In the genomic region with DNA sequence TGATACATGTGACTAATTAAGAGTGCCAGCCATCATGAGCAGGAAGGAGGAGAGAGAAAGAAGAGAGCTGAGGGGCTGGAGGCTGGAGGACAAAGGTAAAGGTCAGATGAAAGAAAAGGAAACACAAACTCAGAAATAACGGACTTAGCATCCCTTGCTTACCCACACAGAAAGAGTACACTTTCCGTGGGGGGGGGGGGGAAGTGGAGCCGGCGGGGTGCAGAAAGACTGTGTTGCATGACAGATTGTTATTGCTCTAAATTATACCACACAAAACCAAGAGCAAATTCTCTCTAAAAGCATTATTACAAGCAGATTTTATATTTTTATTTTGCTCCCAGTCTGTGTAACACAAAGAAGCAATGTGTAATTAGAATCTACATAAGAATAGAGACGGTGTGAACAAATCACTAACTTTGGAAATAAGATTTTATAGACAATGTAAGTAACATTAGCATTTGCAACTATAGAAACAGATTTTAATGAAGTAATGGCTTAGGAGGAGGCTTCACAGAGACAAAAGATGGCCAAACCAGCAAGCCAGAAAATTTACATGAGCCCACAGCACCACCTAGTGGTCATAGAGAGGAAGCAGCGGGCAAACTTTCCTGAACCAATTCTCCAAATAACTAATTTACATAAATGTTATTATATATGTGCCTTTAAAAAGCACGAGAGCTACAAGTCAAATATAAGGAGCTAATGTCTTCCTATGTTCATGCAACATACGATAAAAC, we compare ENCODE assay signal across 8 mouse cellular contexts.
DNase-seq lines count a peak whose midpoint lies in the region; ATAC-seq and TF ChIP-seq lines count a peak whose summit lies in the region.

No protein-coding gene starts in this region.

- H3K9ac ChIP-seq in hindbrain, embryonic 11.5 days (ENCODE audit: low read depth, low read length): no peak overlapping the region
- no peak overlapping the region for H3K9ac ChIP-seq in hindbrain, embryonic 12.5 days
- H3K9ac ChIP-seq in MEL (ENCODE audit: control insufficient read depth, low read depth, low read length, poor library complexity, severe bottlenecking): no peak overlapping the region

- no peak overlapping the region for H3K4me3 ChIP-seq in hindbrain, embryonic 11.5 days (ENCODE audit: low read depth, low read length)
- H3K4me3 ChIP-seq in hindbrain, embryonic 12.5 days: no peak overlapping the region
- no peak overlapping the region for H3K4me3 ChIP-seq in MEL (ENCODE audit: control insufficient read depth in 1 of 2, insufficient read depth in 1 of 2, low read depth in 2 of 2, low read length in 2 of 2)
- no peak overlapping the region for H3K4me3 ChIP-seq in small intestine, adult 2 months (ENCODE audit: low read depth, low read length)

- TF ChIP-seq EP300 in MEL (IDR thresholded peaks at IDR 0.05; ENCODE audit: low read depth in 1 of 2, low read length in 2 of 2): no peak

- WGBS in hindbrain, embryonic 11.5 days: 39% methylated on average over 6 of the region's 8 CpGs
- 46% methylated on average over 8 of the region's 8 CpGs for WGBS in hindbrain, embryonic 12.5 days
- 51% methylated on average over 8 of the region's 8 CpGs for WGBS in small intestine, adult 2 months

- H3K9me3 ChIP-seq in hindbrain, embryonic 11.5 days (ENCODE audit: control insufficient read depth, low read length): no peaks in the 10 kb centered on the region
- no peaks in the 10 kb centered on the region for H3K9me3 ChIP-seq in hindbrain, embryonic 12.5 days (replicated peaks)
- H3K9me3 ChIP-seq in MEL (replicated peaks; ENCODE audit: insufficient read depth, low read length): no peaks in the 10 kb centered on the region

- peak; percentile 89 for DNase-seq in hindbrain, embryonic 11.5 days (ENCODE audit: low spot score)
- DNase-seq in MEL (ENCODE audit: low read depth, low spot score): peak; percentile 74
- DNase-seq in cerebellum, adult 8-10 months: peak; percentile 42
- DNase-seq in frontal cortex, postnatal 10 days (ENCODE audit: low spot score in 2 of 2): peak; percentile 24 to 59
- DNase-seq in layer of hippocampus, adult 9-10 months (ENCODE audit: low spot score): peak; percentile 65
- DNase-seq in mesoderm, embryonic 11.5 days (ENCODE audit: low read depth, low spot score): peak; percentile 78

- no peaks in the 10 kb centered on the region for H3K79me2 ChIP-seq in MEL (ENCODE audit: control insufficient read depth, insufficient read depth, low read length, poor library complexity)

- ATAC-seq in hindbrain, embryonic 11.5 days (ENCODE audit: low FRiP score): no peak
- ATAC-seq in hindbrain, embryonic 12.5 days (ENCODE audit: low FRiP score): no peak

- no peak overlapping the region for H3K27ac ChIP-seq in hindbrain, embryonic 11.5 days (ENCODE audit: low read depth, low read length)
- H3K27ac ChIP-seq in hindbrain, embryonic 12.5 days: no peak overlapping the region
- H3K27ac ChIP-seq in MEL (ENCODE audit: control insufficient read depth, low read depth, low read length): no peak overlapping the region
- H3K27ac ChIP-seq in small intestine, adult 2 months (ENCODE audit: insufficient read depth, low read depth, low read length): no peak overlapping the region

- no peaks in the 10 kb centered on the region for H3K4me1 ChIP-seq in hindbrain, embryonic 11.5 days (replicated peaks; ENCODE audit: control insufficient read depth, insufficient read depth, low read length)
- H3K4me1 ChIP-seq in hindbrain, embryonic 12.5 days: peaks cover 3% of the 10 kb centered on the region; the same call in 1 of the 2 replicates
- H3K4me1 ChIP-seq in MEL (ENCODE audit: control insufficient read depth in 1 of 2, insufficient read depth in 2 of 2, low read length in 2 of 2): no peaks in the 10 kb centered on the region
- H3K4me1 ChIP-seq in small intestine, adult 2 months (ENCODE audit: control insufficient read depth, insufficient read depth, insufficient read length, low read length): no peaks in the 10 kb centered on the region

- no peaks in the 10 kb centered on the region for H3K27me3 ChIP-seq in hindbrain, embryonic 11.5 days (ENCODE audit: control insufficient read depth, insufficient read depth, low read length)
- no peaks in the 10 kb centered on the region for H3K27me3 ChIP-seq in hindbrain, embryonic 12.5 days
- H3K27me3 ChIP-seq in MEL (ENCODE audit: control insufficient read depth in 1 of 2, insufficient read depth in 2 of 2, low read length in 2 of 2): no peaks in the 10 kb centered on the region
- no peaks in the 10 kb centered on the region for H3K27me3 ChIP-seq in small intestine, adult 2 months (ENCODE audit: control insufficient read depth, insufficient read depth, low read length)

- no peaks in the 10 kb centered on the region for H3K36me3 ChIP-seq in hindbrain, embryonic 11.5 days (ENCODE audit: control insufficient read depth, insufficient read depth, low read length)
- H3K36me3 ChIP-seq in hindbrain, embryonic 12.5 days: no peaks in the 10 kb centered on the region
- H3K36me3 ChIP-seq in MEL (ENCODE audit: control insufficient read depth in 1 of 2, insufficient read depth in 2 of 2, low read length in 2 of 2): no peaks in the 10 kb centered on the region
- H3K36me3 ChIP-seq in small intestine, adult 2 months (ENCODE audit: control insufficient read depth, insufficient read depth, low read length): no peaks in the 10 kb centered on the region

- TF ChIP-seq CTCF in MEL (IDR thresholded peaks at IDR 0.05 in 2 of 3, conservative IDR thresholded peaks at IDR 0.05 in 1 of 3; ENCODE audit: control insufficient read depth in 1 of 3, insufficient read depth in 1 of 3, low read depth in 2 of 3, low read length in 3 of 3, poor library complexity in 1 of 3, severe bottlenecking in 1 of 3): peak; percentile 78 to 88 (median 80)
- peak; percentile 35; the same call in 1 of the 2 replicates for TF ChIP-seq CTCF in small intestine, adult 2 months (IDR thresholded peaks at IDR 0.05; ENCODE audit: extremely low read depth, insufficient read length, insufficient replicate concordance, low read depth, low read length)

- TF ChIP-seq RAD21 in MEL (IDR thresholded peaks at IDR 0.05; ENCODE audit: low read depth, low read length): peak; percentile 98

- no peak for TF ChIP-seq POLR2A in MEL (IDR thresholded peaks at IDR 0.05; ENCODE audit: control insufficient read depth in 1 of 2, insufficient read depth in 1 of 2, low read depth in 1 of 2, low read length in 2 of 2, poor library complexity in 1 of 2)
- no peak for TF ChIP-seq POLR2A in small intestine, adult 2 months (IDR thresholded peaks at IDR 0.05; ENCODE audit: low read depth, low read length)

- no peak overlapping the region for H3K4me2 ChIP-seq in hindbrain, embryonic 11.5 days (replicated peaks; ENCODE audit: low read depth, low read length)
- no peak overlapping the region for H3K4me2 ChIP-seq in hindbrain, embryonic 12.5 days (replicated peaks)

TF ChIP-seq in MEL, 35 proteins besides CTCF, POLR2A, EP300 and RAD21:
- TF ChIP-seq SMC3 (IDR thresholded peaks at IDR 0.05; ENCODE audit: low read depth, low read length): peak; percentile 93
- TF ChIP-seq ZC3H11A (IDR thresholded peaks at IDR 0.05; ENCODE audit: low read depth, low read length): peak; percentile 89
- TF ChIP-seq ETS1 (IDR thresholded peaks at IDR 0.05; ENCODE audit: low read depth, low read length): no peak
